Comparison of ENCODE assay signal across 11 mouse cellular contexts in the genomic region with DNA sequence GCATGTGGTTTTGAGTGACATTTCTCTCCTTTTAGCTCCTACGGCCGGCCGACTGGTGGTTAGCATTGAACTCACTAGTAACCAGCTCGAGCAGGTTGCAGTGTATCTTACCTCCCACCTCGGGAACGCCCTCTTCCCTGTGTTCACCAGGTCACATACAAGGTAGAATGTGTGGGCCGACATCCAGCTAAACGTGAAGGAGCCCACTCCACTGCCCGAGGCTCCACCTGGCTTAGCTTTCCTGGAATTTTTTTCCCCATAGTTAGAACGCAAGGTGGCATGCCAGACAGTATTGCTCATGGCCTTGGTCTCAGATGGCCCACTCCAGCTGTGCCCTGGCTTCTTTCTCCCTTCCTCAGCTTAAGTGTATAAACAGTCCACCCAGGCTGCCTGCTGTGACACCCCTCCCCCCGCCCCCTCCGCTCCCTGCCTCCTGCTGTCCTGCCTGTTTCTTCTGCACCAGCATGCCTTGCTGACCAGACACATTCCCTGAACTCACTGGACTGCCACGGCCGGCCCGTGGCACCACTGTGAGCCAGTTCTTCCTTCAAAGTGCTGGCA. TPM values are rescaled to one million over a fixed set of nuclear protein-coding genes. Genes with fewer than 3 reads are reported as not detected.
DNase-seq lines count a peak whose midpoint lies in the region; ATAC-seq lines count a peak whose summit lies in the region.
"Had no signal": no experiment of that assay in that cellular context is flagged by ENCODE, and none has a peak within 500 bp of the region (broad histone marks: within the 10 kb centered on the region; RNA-seq: fewer than 3 reads in every experiment).

No protein-coding gene starts in this region.

- DNase-seq in Muller cell, postnatal 12 days (ENCODE audit: inconsistent ontology term), result peak; percentile 77
- DNase-seq in lung, postnatal 10 days, result peak; percentile 35
- DNase-seq in embryo, embryonic 11 days, result no peak
- no peak for DNase-seq in left cerebral cortex, postnatal 10 days (ENCODE audit: extremely low spot score in 1 of 2, low spot score in 2 of 2)
- no peak for DNase-seq in urinary bladder, postnatal 14 days (ENCODE audit: low spot score)
- DNase-seq: adrenal gland, adult 2 months; right cerebral cortex, postnatal 14 days had no signal

- H3K27ac ChIP-seq in hindbrain, embryonic 15.5 days (replicated peaks), result no peak overlapping the region
- no peak overlapping the region for H3K27ac ChIP-seq in hindbrain, embryonic 13.5 days
- H3K27ac ChIP-seq in kidney, embryonic 14.5 days (ENCODE audit: low read depth, low read length), result peak overlapping the region; percentile 73
- H3K27ac ChIP-seq: macrophage had no signal

- no peak overlapping the region for H3K4me2 ChIP-seq in hindbrain, embryonic 15.5 days
- H3K4me2 ChIP-seq in hindbrain, embryonic 13.5 days, result no peak overlapping the region
- H3K4me2 ChIP-seq in kidney, embryonic 14.5 days (replicated peaks; ENCODE audit: low read depth, low read length), result no peak overlapping the region

- no peak overlapping the region for H3K4me3 ChIP-seq in hindbrain, embryonic 15.5 days
- H3K4me3 ChIP-seq in hindbrain, embryonic 13.5 days, result no peak overlapping the region
- no peak overlapping the region for H3K4me3 ChIP-seq in kidney, embryonic 14.5 days (ENCODE audit: low read length)

- intact Hi-C loops in left cerebral cortex, postnatal 10 days (cut with DNase I), result no loop called here

- 0 out of 2 replicates have a peak, but pooled peaks have one; percentile 27 for ATAC-seq in hindbrain, embryonic 15.5 days (ENCODE audit: low FRiP score, low read depth)
- ATAC-seq in hindbrain, embryonic 13.5 days (ENCODE audit: low FRiP score), result no peak
- peak; percentile 92 for ATAC-seq in kidney, embryonic 14.5 days (ENCODE audit: low FRiP score, low TSS enrichment)

- no peaks in the 10 kb centered on the region for H3K9me3 ChIP-seq in hindbrain, embryonic 15.5 days
- H3K9me3 ChIP-seq in hindbrain, embryonic 13.5 days, result no peaks in the 10 kb centered on the region
- no peaks in the 10 kb centered on the region for H3K9me3 ChIP-seq in kidney, embryonic 14.5 days (ENCODE audit: control insufficient read depth, low read length)

- 46% methylated on average over 15 of the region's 15 CpGs for WGBS in hindbrain, embryonic 15.5 days
- 43% methylated on average over 15 of the region's 15 CpGs for WGBS in hindbrain, embryonic 13.5 days
- WGBS in kidney, embryonic 14.5 days, result 34% methylated on average over 15 of the region's 15 CpGs

- no peaks in the 10 kb centered on the region for H3K27me3 ChIP-seq in hindbrain, embryonic 15.5 days
- no peaks in the 10 kb centered on the region for H3K27me3 ChIP-seq in hindbrain, embryonic 13.5 days
- H3K27me3 ChIP-seq in kidney, embryonic 14.5 days (ENCODE audit: control insufficient read depth, insufficient read depth, low read length), result no peaks in the 10 kb centered on the region

- 0 out of 2 replicates have a peak, but pooled peaks cover 3% of the 10 kb centered on the region for H3K4me1 ChIP-seq in hindbrain, embryonic 15.5 days (replicated peaks)
- H3K4me1 ChIP-seq in hindbrain, embryonic 13.5 days (replicated peaks), result peaks cover 17% of the 10 kb centered on the region
- peaks cover 10% of the 10 kb centered on the region; the same call in 1 of the 2 replicates for H3K4me1 ChIP-seq in kidney, embryonic 14.5 days (ENCODE audit: control insufficient read depth, insufficient read depth, low read length)

- no peak overlapping the region for H3K9ac ChIP-seq in hindbrain, embryonic 15.5 days
- H3K9ac ChIP-seq in hindbrain, embryonic 13.5 days, result no peak overlapping the region
- H3K9ac ChIP-seq in kidney, embryonic 14.5 days (ENCODE audit: low read depth, low read length), result no peak overlapping the region

- no peaks in the 10 kb centered on the region for H3K36me3 ChIP-seq in hindbrain, embryonic 15.5 days
- no peaks in the 10 kb centered on the region for H3K36me3 ChIP-seq in hindbrain, embryonic 13.5 days
- H3K36me3 ChIP-seq in kidney, embryonic 14.5 days (ENCODE audit: control insufficient read depth, insufficient read depth, low read length), result no peaks in the 10 kb centered on the region

RNA-seq across cellular contexts. Expression of a gene that starts 33.7 kb away (rescaled TPM):
- polyA plus RNA-seq in hindbrain, embryonic 15.5 days (2015; fragmentation: Nextera tagmentation; extraction: Ambion mirVana), result 13.4 and 14.8 TPM in 2 replicates
- 7.7 and 9.7 TPM in 2 replicates for polyA plus RNA-seq in hindbrain, embryonic 13.5 days (2015; fragmentation: Nextera tagmentation; extraction: Ambion mirVana)
- 10.2 and 14.6 TPM in 2 replicates for polyA plus RNA-seq in kidney, embryonic 14.5 days (2014; fragmentation: Nextera tagmentation; extraction: Ambion mirVana)
- 10 to 100 TPM; 42.1 to 44.2 TPM for total RNA-seq in left cerebral cortex, postnatal 10 days (2021)

Comparison
In these comparisons a context has a peak if more than half of its experiments do, and no peak if none do; other contexts are left out.
1. DNase-seq: peak in Muller cell, postnatal 12 days (single experiment) and lung, postnatal 10 days (single experiment); none in embryo, embryonic 11 days (single experiment), left cerebral cortex, postnatal 10 days (0 of 2) and urinary bladder, postnatal 14 days (single experiment).